ENCODE assay signal across 22 mouse cellular contexts in genomic region chr7:3935473-3935872, GRCm38 (mm10). TPM values are rescaled to one million over a fixed set of nuclear protein-coding genes. Genes with fewer than 3 reads are reported as not detected.
DNase-seq lines count a peak whose midpoint lies in the region; ATAC-seq and TF ChIP-seq lines count a peak whose summit lies in the region.
"Not testable (repeated sequence)": the region's sequence is repeated elsewhere in the genome, so short reads cannot be mapped to it uniquely, and the experiment has no call there.
"Had no signal": no experiment of that assay in that cellular context is flagged by ENCODE, and none has a peak within 500 bp of the region (broad histone marks: within the 10 kb centered on the region; RNA-seq: fewer than 3 reads in every experiment).

No protein-coding gene starts in this region.

- not testable (repeated sequence) for DNase-seq in G1E (ENCODE audit: low spot score)
- peak; percentile 23 for DNase-seq in R1 (ENCODE audit: low read depth, low spot score)
- peak; percentile 8 to 16 for DNase-seq in lung, adult 18-20 months
- DNase-seq in right cerebral cortex, postnatal 14 days: peak; percentile 3

- peak; percentile 1; the same call in 1 of the 2 replicates for ATAC-seq in G1E (ENCODE audit: extremely low read depth, insufficient number of reproducible peaks, low FRiP score, poor library complexity, severe bottlenecking)
- ATAC-seq in granulocyte monocyte progenitor cell, adult 5-6 weeks (replicated peaks; ENCODE audit: poor library complexity, severe bottlenecking): peak; percentile 83
- ATAC-seq in megakaryocyte, adult 5-6 weeks (ENCODE audit: poor library complexity, severe bottlenecking): peak; percentile 90
- ATAC-seq in megakaryocyte-erythroid progenitor cell, adult 5-6 weeks (replicated peaks; ENCODE audit: low FRiP score, low TSS enrichment, poor library complexity, severe bottlenecking): peak; percentile 44; the same call in 1 of the 2 replicates

- H3K9me3 ChIP-seq in G1E (replicated peaks): not testable (repeated sequence)

- H3K4me3 ChIP-seq in G1E (ENCODE audit: low read depth, low read length): not testable (repeated sequence)

- TF ChIP-seq CTCF in G1E (IDR thresholded peaks at IDR 0.05; ENCODE audit: low read depth, low read length): not testable (repeated sequence)

- H3K27me3 ChIP-seq in G1E (ENCODE audit: insufficient read depth, low read length): not testable (repeated sequence)

- not testable (repeated sequence) for H3K4me1 ChIP-seq in G1E (ENCODE audit: insufficient read depth, low read depth, low read length)

- not testable (repeated sequence) for H3K36me3 ChIP-seq in G1E (replicated peaks)

RNA-seq across cellular contexts. Expression of gene Lilra6, which starts 20.2 kb away (rescaled TPM):
- total RNA-seq in G1E (2014; fragmentation: Nextera tagmentation): not detected in 2 replicates
- total RNA-seq in G1E (2017): 1.9 and 2.1 TPM in 2 replicates
- not detected in 2 replicates for polyA plus RNA-seq in G1E (2012)
- not detected in 2 replicates for total RNA-seq in granulocyte monocyte progenitor cell, adult 5-6 weeks (2014; fragmentation: Nextera tagmentation)
- total RNA-seq in granulocyte monocyte progenitor cell, adult 5-6 weeks (2017): 1.6 TPM in 1 of 2 replicates, not detected in the other
- total RNA-seq in megakaryocyte, adult 5-6 weeks (2015): 132 and 138 TPM in 2 replicates
- 123 and 141 TPM in 2 replicates for total RNA-seq in megakaryocyte, adult 5-6 weeks (2017)
- 0.47 TPM in 1 of 2 replicates, not detected in the other for total RNA-seq in megakaryocyte-erythroid progenitor cell, adult 5-6 weeks (2014; fragmentation: Nextera tagmentation)
- total RNA-seq in megakaryocyte-erythroid progenitor cell, adult 5-6 weeks (2017): not detected in 2 replicates
- total RNA-seq: gastrocnemius, postnatal 14 days; hindbrain, postnatal 0 days had no signal
- polyA plus RNA-seq: embryonic facial prominence, embryonic 12.5 days; forebrain, embryonic 11.5 days; forebrain, embryonic 14.5 days; forebrain, postnatal 0 days; heart, embryonic 10.5 days; hindbrain, embryonic 11.5 days; hindbrain, embryonic 14.5 days; hindbrain, postnatal 0 days; inflammation-experienced regulatory T-cells, adult 6 months had no signal

RNA-seq across cellular contexts. Expression of gene Gm14548, which starts 37.6 kb away (rescaled TPM):
- 0.53 and 1.2 TPM in 2 replicates for total RNA-seq in G1E (2014; fragmentation: Nextera tagmentation)
- total RNA-seq in G1E (2017): 4.8 and 4.9 TPM in 2 replicates
- polyA plus RNA-seq in G1E (2012): not detected in 2 replicates
- total RNA-seq in granulocyte monocyte progenitor cell, adult 5-6 weeks (2014; fragmentation: Nextera tagmentation): 1.4 TPM in 1 of 2 replicates, not detected in the other
- 1.7 TPM in 1 of 2 replicates, not detected in the other for total RNA-seq in granulocyte monocyte progenitor cell, adult 5-6 weeks (2017)
- total RNA-seq in megakaryocyte, adult 5-6 weeks (2015): 112 and 120 TPM in 2 replicates
- total RNA-seq in megakaryocyte, adult 5-6 weeks (2017): 89.0 and 89.6 TPM in 2 replicates
- not detected in 2 replicates for total RNA-seq in megakaryocyte-erythroid progenitor cell, adult 5-6 weeks (2014; fragmentation: Nextera tagmentation)
- total RNA-seq in megakaryocyte-erythroid progenitor cell, adult 5-6 weeks (2017): not detected in 2 replicates
- total RNA-seq: adrenal gland, adult 18-20 months; gastrocnemius, adult 2 months; heart, postnatal 14 days; hindbrain, postnatal 0 days had no signal
- polyA plus RNA-seq: embryonic facial prominence, embryonic 12.5 days; forebrain, embryonic 11.5 days; forebrain, embryonic 14.5 days; frontal cortex, adult 2 months; heart, embryonic 10.5 days; heart, embryonic 13.5 days; hindbrain, embryonic 11.5 days; hindbrain, embryonic 14.5 days; hindbrain, postnatal 0 days; inflammation-experienced regulatory T-cells, adult 6 months had no signal

Comparison
In these comparisons a context has a peak if more than half of its experiments do, and no peak if none do; other contexts are left out.
1. ATAC-seq: peak in every context shown above with its lines; median percentile 90 in megakaryocyte, adult 5-6 weeks; 83 in granulocyte monocyte progenitor cell, adult 5-6 weeks; 44 in megakaryocyte-erythroid progenitor cell, adult 5-6 weeks; 1 in G1E.
2. RNA of gene Lilra6, which starts 20.2 kb away (total RNA-seq): 123 to 141 TPM in megakaryocyte, adult 5-6 weeks; 1.9 to 2.1 TPM in G1E, 1.6 TPM in granulocyte monocyte progenitor cell, adult 5-6 weeks and 0.47 TPM in megakaryocyte-erythroid progenitor cell, adult 5-6 weeks; every median in the first group is over 10 times any median in the second.
3. RNA of gene Gm14548, which starts 37.6 kb away (total RNA-seq): 89.0 to 120 TPM in megakaryocyte, adult 5-6 weeks; 0.53 to 4.9 TPM in G1E, 1.4 to 1.7 TPM in granulocyte monocyte progenitor cell, adult 5-6 weeks and not detected in megakaryocyte-erythroid progenitor cell, adult 5-6 weeks; every median in the first group is over 10 times any median in the second.